Mouse (Mus musculus): ENCODE data around the gene Kdm2b.

Kdm2b gene

DNA sequence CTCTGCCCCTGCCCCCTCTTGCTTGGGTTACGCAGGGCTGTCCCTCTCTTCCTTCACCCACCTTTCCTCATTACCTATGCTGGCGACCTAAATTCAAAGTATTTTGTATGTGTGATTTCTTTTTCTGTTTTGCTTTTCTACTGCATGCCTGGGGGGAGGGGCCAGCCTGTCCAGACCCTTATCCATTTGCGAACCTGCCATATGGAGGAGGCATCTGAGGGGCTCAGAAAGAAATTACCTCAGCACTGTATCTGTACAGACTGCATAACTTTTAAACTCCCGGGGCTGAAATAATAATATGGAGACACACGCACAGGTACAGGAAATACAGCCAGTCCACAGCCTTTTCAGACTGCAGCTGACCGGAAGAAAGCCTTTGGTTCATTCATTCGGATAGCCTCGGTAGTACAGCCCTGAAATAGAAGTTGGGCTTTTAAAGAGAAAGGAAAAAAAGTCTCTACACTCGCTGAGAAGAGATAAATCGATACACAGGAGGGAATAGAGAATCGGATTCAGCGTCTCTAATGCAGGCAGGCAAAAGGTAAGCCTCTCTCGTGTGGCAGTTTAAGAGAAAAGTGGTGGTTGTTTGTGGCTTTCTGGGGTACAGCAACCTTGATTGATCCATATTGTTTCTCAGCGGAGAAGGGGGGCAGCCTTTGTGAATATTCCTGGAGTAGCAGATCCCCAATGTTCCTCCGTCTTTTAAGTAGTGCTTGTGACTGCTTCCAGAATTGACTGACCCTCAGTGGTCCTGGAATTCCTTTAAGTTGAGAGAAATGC, at the start of gene Kdm2b:
Gene Kdm2b, minus strand, starts transcription at position 273 of the 780 bp plus-strand sequence.
- in situ Hi-C loops (cut with MboI; ENCODE audit: low pct_unique_long_range_greater_than_20kb in 1 of 2, low sequenced_read_pairs in 2 of 2, unreplicated experiment in 1 of 2): no loop called here

GRCm38 (mm10) chr5:123039120-123039752, 49.6 kb upstream of the Kdm2b start:
- in situ Hi-C loops (cut with MboI; ENCODE audit: low pct_unique_long_range_greater_than_20kb in 1 of 2, low sequenced_read_pairs in 2 of 2, unreplicated experiment in 1 of 2): no loop called here

DNA sequence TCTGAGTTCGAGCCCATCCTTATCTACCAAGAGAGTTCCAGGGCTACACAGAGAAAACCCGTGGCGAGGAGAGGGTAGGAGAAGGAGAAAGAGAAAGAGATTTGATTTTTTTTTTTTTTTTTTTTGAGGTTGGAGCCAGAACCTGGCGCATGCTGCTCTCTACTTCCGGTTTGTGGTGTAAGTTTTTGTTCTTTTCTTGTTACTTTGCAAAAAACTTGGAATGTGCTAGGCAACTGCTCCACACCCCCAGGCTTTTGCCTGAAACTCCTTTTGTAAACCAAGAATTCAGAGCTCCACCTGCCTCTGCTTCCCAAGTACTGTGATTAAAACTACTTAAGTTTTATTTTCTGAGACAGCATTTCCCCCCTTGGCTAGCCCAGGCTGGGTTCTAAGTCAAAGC, 48.5 kb upstream of the Kdm2b start:
- in situ Hi-C loops (cut with MboI; ENCODE audit: low pct_unique_long_range_greater_than_20kb in 1 of 2, low sequenced_read_pairs in 2 of 2, unreplicated experiment in 1 of 2): no loop called here

DNA sequence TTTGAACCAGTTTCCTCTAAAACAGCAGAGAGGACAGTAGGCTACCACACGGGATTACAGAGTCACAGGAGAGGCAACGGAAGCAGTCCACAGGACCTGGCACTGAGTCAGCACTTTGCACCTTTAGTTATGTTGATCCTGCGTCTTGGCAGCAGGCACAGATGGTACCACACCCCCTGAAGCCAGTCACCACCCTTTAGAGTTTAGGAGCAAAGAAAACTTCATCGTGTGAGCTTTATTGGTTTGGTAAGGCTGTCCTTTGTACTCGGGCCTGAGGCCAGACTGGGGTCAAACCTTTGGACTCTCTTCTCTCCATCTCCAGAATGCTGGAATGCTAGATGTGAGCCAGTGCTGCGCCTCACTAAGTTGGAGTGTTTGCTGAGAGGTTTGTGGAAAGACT, 45.9 kb upstream of the Kdm2b start:
- in situ Hi-C loops (cut with MboI; ENCODE audit: low pct_unique_long_range_greater_than_20kb in 1 of 2, low sequenced_read_pairs in 2 of 2, unreplicated experiment in 1 of 2): no loop called here

- in situ Hi-C loops (cut with MboI; ENCODE audit: low pct_unique_long_range_greater_than_20kb in 1 of 2, low sequenced_read_pairs in 2 of 2, unreplicated experiment in 1 of 2): no loop called here
These were observed 45.5 kb upstream of the Kdm2b start for GRCm38 (mm10) chr5:123035089-123035488.

GRCm38 (mm10) chr5:123033646-123034160, 44.1 kb upstream of the Kdm2b start:
- in situ Hi-C loops (cut with MboI; ENCODE audit: low pct_unique_long_range_greater_than_20kb in 1 of 2, low sequenced_read_pairs in 2 of 2, unreplicated experiment in 1 of 2): no loop called here

DNA sequence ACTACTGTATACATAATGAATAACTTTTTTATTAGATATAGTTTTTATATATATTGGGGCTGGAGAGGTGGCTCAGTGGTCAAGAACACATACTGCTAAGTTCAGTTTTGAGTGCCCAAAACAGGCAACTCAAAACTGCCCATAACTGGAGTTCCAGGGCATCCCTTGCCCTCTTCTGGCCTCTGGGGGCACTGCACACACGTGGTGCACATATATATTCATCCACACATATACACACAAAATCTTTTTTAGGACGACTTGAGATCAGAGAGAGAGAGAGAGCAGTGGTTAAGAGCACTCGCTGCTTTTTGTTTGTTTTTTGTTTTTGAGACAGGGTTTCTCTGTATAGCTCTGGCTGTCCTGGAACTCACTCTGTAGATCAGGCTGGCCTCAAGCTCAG, 41.7 kb upstream of the Kdm2b start:
- in situ Hi-C loops (cut with MboI; ENCODE audit: low pct_unique_long_range_greater_than_20kb in 1 of 2, low sequenced_read_pairs in 2 of 2, unreplicated experiment in 1 of 2): no loop called here

DNA sequence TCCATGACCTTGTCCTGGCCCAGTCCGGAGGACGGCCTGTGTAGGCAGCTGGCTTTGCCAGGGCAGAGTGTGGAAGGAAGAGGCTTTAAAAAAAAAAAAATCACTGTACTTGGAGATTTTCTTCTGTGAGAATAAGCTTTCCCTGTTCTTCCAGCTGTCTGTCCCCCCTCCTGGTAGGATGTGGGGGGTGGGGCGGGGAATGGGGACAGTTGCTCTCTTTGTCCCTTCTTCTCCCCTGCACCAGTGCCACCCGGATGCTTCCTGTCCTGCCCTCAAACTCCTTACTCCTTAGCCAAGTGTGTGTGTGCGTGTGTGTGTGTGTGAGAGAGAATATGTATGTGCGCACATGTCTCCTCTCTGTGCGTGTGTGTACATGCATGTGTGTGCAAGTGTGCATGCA, 40.1 kb upstream of the Kdm2b start:
- in situ Hi-C loops (cut with MboI; ENCODE audit: low pct_unique_long_range_greater_than_20kb in 1 of 2, low sequenced_read_pairs in 2 of 2, unreplicated experiment in 1 of 2): no loop called here

- in situ Hi-C loops (cut with MboI; ENCODE audit: low pct_unique_long_range_greater_than_20kb in 1 of 2, low sequenced_read_pairs in 2 of 2, unreplicated experiment in 1 of 2): no loop called here
These were observed 37.8 kb upstream of the Kdm2b start for GRCm38 (mm10) chr5:123027436-123027835.

DNA sequence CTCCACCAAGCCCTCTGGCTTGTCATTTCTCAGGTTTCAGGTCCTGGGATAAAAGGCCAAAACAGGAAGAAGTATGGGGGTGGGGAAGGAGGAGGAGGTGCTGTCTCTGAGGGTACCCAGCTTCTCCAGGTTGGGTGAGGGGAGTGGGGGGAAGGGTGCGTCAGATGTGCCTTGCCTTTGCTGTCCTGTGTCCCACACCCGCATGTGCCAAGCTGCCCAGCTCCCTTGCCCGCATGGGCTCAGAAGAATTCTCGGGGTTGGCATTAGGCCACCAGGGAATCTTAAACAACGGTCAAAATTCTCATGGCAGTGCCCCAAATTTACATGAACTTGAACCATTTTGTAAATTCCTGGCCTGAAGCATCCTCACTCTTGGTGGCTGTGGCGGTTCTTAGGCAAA, 36.8 kb upstream of the Kdm2b start:
- in situ Hi-C loops (cut with MboI; ENCODE audit: low pct_unique_long_range_greater_than_20kb in 1 of 2, low sequenced_read_pairs in 2 of 2, unreplicated experiment in 1 of 2): no loop called here

DNA sequence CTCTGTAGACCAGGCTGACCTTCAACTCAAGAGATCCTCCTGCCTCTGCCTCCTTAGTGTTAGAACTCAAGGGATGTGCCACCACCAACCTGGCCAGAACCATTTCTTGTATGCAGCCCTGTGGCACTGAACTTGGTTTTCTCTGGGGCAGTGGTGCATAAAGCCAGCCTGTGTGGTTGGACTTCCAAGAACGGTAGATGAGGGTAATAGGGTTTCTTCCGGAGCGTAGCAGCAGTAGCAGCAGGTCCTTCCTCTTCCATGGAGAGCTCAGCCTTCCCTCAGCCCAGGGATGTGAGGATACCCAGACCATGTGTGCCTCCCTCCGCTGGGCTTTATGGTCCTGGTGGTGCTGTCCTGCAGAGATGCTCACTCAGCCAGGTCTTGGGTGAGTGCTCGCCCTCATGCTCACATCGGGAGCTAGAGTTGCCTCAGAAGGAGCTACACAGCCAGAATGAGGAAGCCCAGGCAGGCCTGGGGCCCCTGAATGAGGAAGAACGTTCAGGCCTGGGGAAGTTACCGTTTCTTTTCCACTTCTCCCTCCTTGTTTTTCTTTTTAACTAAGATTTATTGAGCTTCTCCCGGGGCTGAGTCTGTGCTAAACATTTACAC, 35.4 kb upstream of the Kdm2b start:
- in situ Hi-C loops (cut with MboI; ENCODE audit: low pct_unique_long_range_greater_than_20kb in 1 of 2, low sequenced_read_pairs in 2 of 2, unreplicated experiment in 1 of 2): no loop called here

DNA sequence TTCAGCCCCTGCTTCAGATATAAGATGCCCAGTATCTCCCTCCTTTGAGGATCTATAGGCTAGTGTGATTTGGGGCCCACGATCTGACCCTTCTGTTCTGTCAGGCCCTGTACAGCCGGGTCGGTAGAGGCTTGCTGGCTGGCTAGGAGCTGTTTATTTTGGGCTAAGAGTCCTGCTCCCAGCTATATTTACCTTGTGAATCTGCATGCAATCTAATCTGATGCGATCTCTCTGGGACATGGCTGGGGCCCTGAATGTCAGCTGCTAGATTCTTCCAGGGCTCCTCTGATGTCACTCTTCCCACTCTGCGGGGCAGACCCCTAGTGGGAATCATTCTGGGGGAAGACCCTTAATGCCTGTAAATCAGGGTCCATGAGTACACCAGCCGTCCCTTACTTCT, 34.7 kb upstream of the Kdm2b start:
- in situ Hi-C loops (cut with MboI; ENCODE audit: low pct_unique_long_range_greater_than_20kb in 1 of 2, low sequenced_read_pairs in 2 of 2, unreplicated experiment in 1 of 2): no loop called here

DNA sequence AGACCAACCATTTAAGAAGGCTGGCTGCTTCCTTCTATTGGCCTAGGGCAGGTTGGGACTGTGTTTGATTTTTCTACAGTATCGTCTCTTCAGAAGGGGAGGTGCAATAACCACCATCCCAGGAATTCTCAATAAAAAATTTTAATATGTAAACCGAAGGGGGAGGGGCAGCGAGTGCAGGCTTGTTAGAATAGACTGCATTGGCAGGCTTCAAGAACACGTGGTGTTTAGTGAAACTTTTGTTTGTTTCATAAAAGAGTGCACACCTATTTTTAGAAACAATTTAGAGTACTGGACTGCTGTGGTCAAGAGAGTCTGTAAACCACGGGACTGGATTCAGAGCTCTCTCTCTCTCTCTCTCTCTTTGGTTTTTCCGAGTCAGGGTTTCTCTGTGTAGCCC, 33.4 kb upstream of the Kdm2b start:
- in situ Hi-C loops (cut with MboI; ENCODE audit: low pct_unique_long_range_greater_than_20kb in 1 of 2, low sequenced_read_pairs in 2 of 2, unreplicated experiment in 1 of 2): no loop called here

GRCm38 (mm10) chr5:123021438-123021837, 31.8 kb upstream of the Kdm2b start:
- in situ Hi-C loops (cut with MboI; ENCODE audit: low pct_unique_long_range_greater_than_20kb in 1 of 2, low sequenced_read_pairs in 2 of 2, unreplicated experiment in 1 of 2): no loop called here

GRCm38 (mm10) chr5:123020426-123020825, 30.8 kb upstream of the Kdm2b start:
- in situ Hi-C loops (cut with MboI; ENCODE audit: low pct_unique_long_range_greater_than_20kb in 1 of 2, low sequenced_read_pairs in 2 of 2, unreplicated experiment in 1 of 2): no loop called here

GRCm38 (mm10) chr5:123019336-123020016, 29.9 kb upstream of the Kdm2b start:
- in situ Hi-C loops (cut with MboI; ENCODE audit: low pct_unique_long_range_greater_than_20kb in 1 of 2, low sequenced_read_pairs in 2 of 2, unreplicated experiment in 1 of 2): no loop called here

- in situ Hi-C loops (cut with MboI; ENCODE audit: low pct_unique_long_range_greater_than_20kb in 1 of 2, low sequenced_read_pairs in 2 of 2, unreplicated experiment in 1 of 2): no loop called here
These were observed 27.9 kb upstream of the Kdm2b start for GRCm38 (mm10) chr5:123017504-123017903.

- in situ Hi-C loops (cut with MboI; ENCODE audit: low pct_unique_long_range_greater_than_20kb in 1 of 2, low sequenced_read_pairs in 2 of 2, unreplicated experiment in 1 of 2): no loop called here
These were observed 26.3 kb upstream of the Kdm2b start for GRCm38 (mm10) chr5:123015915-123016314.

Data from mouse embryonic stem cell (cell line).